Mouse (Mus musculus) T-helper 17 cell (primary cell): ENCODE data around the gene Npepps.

Source experiments
- in situ Hi-C, 2 experiments: fragments of 300-600 bp; cut with MboI, MseI; formaldehyde crosslinking; loops; 1 replicate in 1 of 2; 2 replicates in 1 of 2; pipeline ENCODE4 v1.15.1; 2025; ENCODE audit warnings: high pct_unique_total_duplicates in 2 of 2

Gene Npepps

GRCm38 (mm10) chr11:97188643-97188955 is 91.8 kb downstream of the Npepps start:
- in situ Hi-C loops, result no loop called here

GRCm38 (mm10) chr11:97187764-97188642 is 92.4 kb downstream of the Npepps start, which contains the start of gene Kpnb1:
TSS of gene Kpnb1 (minus strand) at chr11:97187881.
- in situ Hi-C loops, result no loop called here

GRCm38 (mm10) chr11:97186947-97187763 is 93.3 kb downstream of the Npepps start:
- in situ Hi-C loops, result no loop called here

GRCm38 (mm10) chr11:97185704-97186614 is 94.5 kb downstream of the Npepps start:
- in situ Hi-C loops, result no loop called here

GRCm38 (mm10) chr11:97184875-97185274 is 95.6 kb downstream of the Npepps start:
- in situ Hi-C loops, result no loop called here

GRCm38 (mm10) chr11:97182446-97182845 is 98.0 kb downstream of the Npepps start:
- in situ Hi-C loops, result no loop called here

- in situ Hi-C loops, result no loop called here
Measured at GRCm38 (mm10) chr11:97181061-97181460, 99.4 kb downstream of the Npepps start.

- in situ Hi-C loops, result no loop called here
Measured at GRCm38 (mm10) chr11:97178198-97178597, 102.2 kb downstream of the Npepps start.

GRCm38 (mm10) chr11:97176851-97177250 is 103.6 kb downstream of the Npepps start:
- in situ Hi-C loops, result no loop called here

- in situ Hi-C loops, result no loop called here
Measured at GRCm38 (mm10) chr11:97175499-97175898, 104.9 kb downstream of the Npepps start.

- in situ Hi-C loops, result loop anchor here (5.0 to 25.0 kb wide), 4 partner anchors 67 to 1852 kb away; partner anchors contain the start of gene Top2a (in 1 of the 2)
Measured at GRCm38 (mm10) chr11:97160341-97160740, 120.1 kb downstream of the Npepps start.

GRCm38 (mm10) chr11:97156999-97157398 is 123.4 kb downstream of the Npepps start:
- in situ Hi-C loops, result loop anchor here in 1 of 2 experiments (25.0 kb wide), 2 partner anchors 1080 to 1855 kb away; partner anchors contain the start of gene Top2a
